Mouse (Mus musculus): ENCODE measurements at regions not wholly inside any gene's neighbourhood (a gene's known extent, or its start where the extent isn't known, plus 50 kb on each side); places are given as distances from the start of the nearest gene placed in this dataset.

DNA sequence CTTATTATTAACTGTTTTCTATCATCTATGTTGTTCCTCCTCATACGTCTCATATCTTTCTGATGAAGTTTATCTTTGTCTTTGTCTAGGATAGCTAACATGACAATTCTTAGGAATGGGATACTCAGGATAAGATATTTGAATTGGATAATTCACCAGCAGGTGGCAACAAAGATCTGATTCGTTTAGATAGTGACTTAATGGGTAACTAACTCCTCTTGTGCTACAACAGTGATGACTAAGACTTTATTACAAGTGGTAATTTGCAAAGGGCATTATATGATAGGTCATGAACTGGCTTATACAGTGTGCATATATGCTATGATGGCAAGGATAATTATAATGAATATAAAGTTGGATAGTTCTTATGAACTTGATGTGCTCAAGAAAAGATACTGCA, 1207.9 kb downstream of the Nxph1 start:
- DNase-seq: no peak

DNA sequence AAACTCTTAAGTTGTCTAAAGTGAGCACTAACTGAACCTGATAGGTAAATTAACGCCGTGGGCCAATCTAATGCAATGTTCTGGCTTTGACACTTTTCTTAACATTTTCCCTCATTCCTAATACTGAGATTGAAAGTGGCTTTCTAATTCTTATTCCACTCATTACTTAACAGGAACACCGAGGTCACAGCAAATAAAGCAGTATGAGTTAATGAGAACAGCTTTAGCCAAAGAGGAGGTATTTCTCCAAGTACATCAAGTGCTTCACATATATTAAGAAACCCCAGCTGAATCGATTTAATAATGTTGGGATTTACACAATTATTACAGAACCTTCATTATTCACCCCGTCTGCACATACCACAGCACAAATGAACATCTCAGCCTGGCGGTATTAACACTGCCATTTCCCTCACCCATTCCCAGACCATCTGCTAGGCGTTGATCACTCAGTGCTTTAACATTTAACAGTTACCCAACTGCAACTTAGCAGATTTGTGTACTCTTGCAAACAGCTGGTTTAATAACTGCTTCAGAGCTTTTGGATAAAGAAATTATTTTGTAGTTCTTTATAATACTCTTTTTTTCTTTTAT, 1233.5 kb downstream of the Nxph1 start:
- DNase-seq: peak; percentile 29

DNA sequence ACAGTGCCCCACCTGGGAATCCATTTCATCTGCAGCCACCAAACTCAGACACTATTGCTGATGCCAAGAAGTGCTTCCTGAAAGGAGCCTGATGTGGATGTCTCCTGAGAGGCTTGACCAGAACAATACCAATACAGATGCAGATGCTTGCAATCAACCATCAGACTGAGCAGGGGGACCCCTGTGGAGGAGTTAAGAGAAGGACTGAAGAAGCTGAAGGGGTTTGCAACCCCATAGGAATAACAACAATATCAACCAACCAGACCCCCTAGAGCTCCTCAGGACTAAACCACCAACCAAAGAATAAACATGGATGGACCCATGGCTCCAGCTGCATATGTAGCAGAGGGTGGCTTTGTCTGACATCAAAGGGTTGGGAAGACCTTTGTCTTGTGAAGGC, 1237.7 kb downstream of the Nxph1 start:
- no peak for DNase-seq
